Mouse (Mus musculus): Measurements from ENCODE around the gene Gm8251. TPM values are rescaled to one million over a fixed set of nuclear protein-coding genes. Genes with fewer than 3 reads are reported as not detected.

The Gm8251 gene
- polyA plus RNA-seq, 1 experiment from 2014 or later, result not detected

- Histone ChIP-seq H3K9me3 (replicated peaks) (no peaks in the 10 kb centered on the region), H3K27me3 (no peaks in the 10 kb centered on the region), H3K9ac (no peak overlapping the region), H3K36me3 (no peaks in the 10 kb centered on the region), H3K4me1 (replicated peaks) (no peaks in the 10 kb centered on the region), H3K27ac (no peak overlapping the region), H3K4me2 (no peak overlapping the region), H3K4me3 (no peak overlapping the region)
- 81% methylated on average over 5 of the region's 5 CpGs for WGBS
- ATAC-seq (replicated peaks; ENCODE audit: insufficient number of reproducible peaks, insufficient read depth, low FRiP score, low read depth), result no peak
These were observed 28.8 kb downstream of the Gm8251 start for GRCm38 (mm10) chr1:44032948-44033347.

GRCm38 (mm10) chr1:44032213-44032612 lies 29.5 kb downstream of the Gm8251 start:
- Histone ChIP-seq H3K4me2 (no peak overlapping the region), H3K9ac (no peak overlapping the region), H3K4me1 (replicated peaks) (no peaks in the 10 kb centered on the region), H3K27ac (no peak overlapping the region), H3K9me3 (replicated peaks) (no peaks in the 10 kb centered on the region), H3K27me3 (no peaks in the 10 kb centered on the region), H3K4me3 (no peak overlapping the region), H3K36me3 (no peaks in the 10 kb centered on the region)
- 55% methylated on average over 2 of the region's 2 CpGs for WGBS
- no peak for ATAC-seq (replicated peaks; ENCODE audit: insufficient number of reproducible peaks, insufficient read depth, low FRiP score, low read depth)

GRCm38 (mm10) chr1:44027651-44028050 lies 34.1 kb downstream of the Gm8251 start:
- no peak overlapping the region for H3K4me2 ChIP-seq
- H3K36me3 ChIP-seq, result no peaks in the 10 kb centered on the region
- H3K9me3 ChIP-seq (replicated peaks), result no peaks in the 10 kb centered on the region
- no peaks in the 10 kb centered on the region for H3K4me1 ChIP-seq (replicated peaks)
- no peak overlapping the region for H3K27ac ChIP-seq
- H3K4me3 ChIP-seq, result no peak overlapping the region
- no peaks in the 10 kb centered on the region for H3K27me3 ChIP-seq
- H3K9ac ChIP-seq, result no peak overlapping the region
- ATAC-seq (replicated peaks; ENCODE audit: insufficient number of reproducible peaks, insufficient read depth, low FRiP score, low read depth), result no peak
- WGBS, result 85% methylated on average over 1 of the region's 1 CpGs

GRCm38 (mm10) chr1:44022656-44023055 lies 39.1 kb downstream of the Gm8251 start:
- WGBS, result 75% methylated on average over 1 of the region's 1 CpGs

GRCm38 (mm10) chr1:44019934-44020333 lies 41.8 kb downstream of the Gm8251 start, which contains the start of gene Mettl21c:
Mettl21c (minus strand) TSS chr1:44020034.
- no peaks in the 10 kb centered on the region for H3K36me3 ChIP-seq
- H3K4me2 ChIP-seq, result no peak within 1 kb of the TSS
- H3K9ac ChIP-seq, result no peak within 1 kb of the TSS
- no peaks in the 10 kb centered on the region for H3K4me1 ChIP-seq (replicated peaks)
- no peak within 1 kb of the TSS for H3K27ac ChIP-seq
- ATAC-seq (replicated peaks; ENCODE audit: insufficient number of reproducible peaks, insufficient read depth, low FRiP score, low read depth), result no peak
- no peaks in the 10 kb centered on the region for H3K9me3 ChIP-seq (replicated peaks)
- no peaks in the 10 kb centered on the region for H3K27me3 ChIP-seq
- H3K4me3 ChIP-seq, result no peak within 1 kb of the TSS

More at GRCm38 (mm10) chr1:44022656-44023055, 39.1 kb downstream of the Gm8251 start:
- Histone ChIP-seq H3K9ac (no peak overlapping the region), H3K4me2 (no peak overlapping the region), H3K27me3 (no peaks in the 10 kb centered on the region), H3K9me3 (replicated peaks) (no peaks in the 10 kb centered on the region), H3K4me3 (no peak overlapping the region), H3K36me3 (no peaks in the 10 kb centered on the region), H3K4me1 (replicated peaks) (no peaks in the 10 kb centered on the region), H3K27ac (no peak overlapping the region)
- ATAC-seq (replicated peaks; ENCODE audit: insufficient number of reproducible peaks, insufficient read depth, low FRiP score, low read depth), result no peak

- no peak for ATAC-seq (replicated peaks; ENCODE audit: insufficient number of reproducible peaks, insufficient read depth, low FRiP score, low read depth)
- WGBS, result 85% methylated on average over 2 of the region's 2 CpGs
- Histone ChIP-seq H3K27ac (no peak overlapping the region), H3K4me3 (no peak overlapping the region), H3K4me1 (replicated peaks) (no peaks in the 10 kb centered on the region), H3K9me3 (replicated peaks) (no peaks in the 10 kb centered on the region), H3K9ac (no peak overlapping the region), H3K27me3 (no peaks in the 10 kb centered on the region), H3K36me3 (no peaks in the 10 kb centered on the region), H3K4me2 (no peak overlapping the region)
These were observed 46.2 kb downstream of the Gm8251 start for GRCm38 (mm10) chr1:44015556-44015955.

Other genes starting within 250 kb of the Gm8251 start
- 12.9 and 16.0 TPM in 2 replicates for gene Uxs1, start 234.1 kb downstream of the Gm8251 start, polyA plus RNA-seq (2015; fragmentation: Nextera tagmentation; extraction: Ambion mirVana)
- 43.9 and 45.1 TPM in 2 replicates for gene Tpp2, start 128.3 kb downstream of the Gm8251 start, polyA plus RNA-seq (2015; fragmentation: Nextera tagmentation; extraction: Ambion mirVana)
- 0.14 and 0.44 TPM in 2 replicates for gene Mettl21c, start 41.9 kb downstream of the Gm8251 start, polyA plus RNA-seq (2015; fragmentation: Nextera tagmentation; extraction: Ambion mirVana)
- gene Tex30, start 40.5 kb upstream of the Gm8251 start, polyA plus RNA-seq (2015; fragmentation: Nextera tagmentation; extraction: Ambion mirVana), result 59.8 and 60.3 TPM in 2 replicates
- 39.1 and 40.8 TPM in 2 replicates for gene Kdelc1, start 56.9 kb upstream of the Gm8251 start, polyA plus RNA-seq (2015; fragmentation: Nextera tagmentation; extraction: Ambion mirVana)
- gene Bivm, start 57.0 kb upstream of the Gm8251 start, polyA plus RNA-seq (2015; fragmentation: Nextera tagmentation; extraction: Ambion mirVana), result 11.9 and 12.2 TPM in 2 replicates
- gene Ercc5, start 85.8 kb upstream of the Gm8251 start, polyA plus RNA-seq (2015; fragmentation: Nextera tagmentation; extraction: Ambion mirVana), result 11.4 and 14.5 TPM in 2 replicates
- 0.13 and 0.24 TPM in 2 replicates for gene Mettl21e, start 157.0 kb upstream of the Gm8251 start, polyA plus RNA-seq (2015; fragmentation: Nextera tagmentation; extraction: Ambion mirVana)

All from heart, embryonic 15.5 days (tissue).